In the genomic region with DNA sequence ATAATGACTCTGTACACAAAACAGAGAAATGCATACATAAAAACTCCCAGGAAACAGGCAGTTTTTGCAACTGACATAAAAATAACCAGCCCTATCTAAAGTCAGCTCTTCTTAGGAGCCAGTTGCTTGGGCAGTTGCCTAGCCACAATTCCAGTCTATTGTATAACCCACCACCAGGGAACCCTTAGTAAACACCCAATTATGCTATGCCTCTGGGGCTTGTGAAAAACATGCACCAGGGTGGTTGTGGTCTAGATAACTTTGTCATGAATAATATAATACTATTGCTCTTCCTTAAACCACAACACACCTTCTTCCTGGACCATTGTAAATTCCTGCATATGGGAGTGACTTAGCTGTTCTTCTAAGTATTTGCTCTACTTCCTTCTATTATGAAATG, we compare ENCODE assay signal across 23 mouse cellular contexts. TPM values are rescaled to one million over a fixed set of nuclear protein-coding genes. Genes with fewer than 3 reads are reported as not detected.
DNase-seq lines count a peak whose midpoint lies in the region; ATAC-seq and TF ChIP-seq lines count a peak whose summit lies in the region.
"Had no signal": no experiment of that assay in that cellular context is flagged by ENCODE, and none has a peak within 500 bp of the region (broad histone marks: within the 10 kb centered on the region; RNA-seq: fewer than 3 reads in every experiment).

No protein-coding gene starts in this region.

- H3ac ChIP-seq in C2C12 (ENCODE audit: control insufficient read depth, insufficient read length, low read depth) = no peak overlapping the region

- H3K27me3 ChIP-seq in C2C12 (ENCODE audit: control insufficient read depth, insufficient read depth, insufficient read length) (no peaks in the 10 kb centered on the region), Patski (no peaks in the 10 kb centered on the region)
- H3K27me3 ChIP-seq: embryonic facial prominence, embryonic 13.5 days; embryonic facial prominence, embryonic 15.5 days; forebrain, embryonic 12.5 days had no signal

- no peaks in the 10 kb centered on the region for H3K36me3 ChIP-seq in C2C12 (ENCODE audit: control insufficient read depth, insufficient read depth)
- H3K36me3 ChIP-seq: embryonic facial prominence, embryonic 13.5 days; embryonic facial prominence, embryonic 15.5 days; forebrain, embryonic 10.5 days; forebrain, embryonic 12.5 days had no signal

- TF ChIP-seq CTCF in C2C12 (IDR thresholded peaks at IDR 0.05; ENCODE audit: control insufficient read depth, insufficient read depth, insufficient read length) (no peak), Patski (IDR thresholded peaks at IDR 0.05) (no peak)

- H3K79me2 ChIP-seq in C2C12 (ENCODE audit: control insufficient read depth, insufficient read depth) = no peaks in the 10 kb centered on the region

- CTCF ChIA-PET in Patski (lab: Charles Lee) = no interaction called here

- POLR2A ChIA-PET in Patski (lab: Charles Lee) = no interaction called here

- peak; percentile 76 for ATAC-seq in Patski
- ATAC-seq: forebrain, embryonic 14.5 days; forebrain, postnatal 0 days had no signal

- DNase-seq in 3134 (ENCODE audit: extremely low read depth, insufficient read length, low spot score) (peak; percentile 7), Patski (ENCODE audit: low read depth, low spot score) (peak; percentile 33)
- no peak for DNase-seq in ovary, postnatal 10 days (ENCODE audit: low spot score)
- DNase-seq in right cerebral cortex, postnatal 4 days = no peak
- DNase-seq: adrenal gland, adult 2 months; adrenal gland, postnatal 10 days; adrenal gland, postnatal 25 days; B cell, adult 2 months; cerebellum, adult 11 months; cerebellum, adult 18-20 months; cerebellum, adult 8-10 months; cerebellum, adult 9-11 months; cerebellum, postnatal 14 days; cerebellum, postnatal 36 days; embryo, embryonic 11 days; forebrain, postnatal 0 days had no signal

- H3K79me3 ChIP-seq in C2C12 (ENCODE audit: low read depth) = no peaks in the 10 kb centered on the region

- no peak overlapping the region for H3K4me3 ChIP-seq in C2C12 (ENCODE audit: insufficient read depth, poor library complexity, severe bottlenecking)
- H3K4me3 ChIP-seq: embryonic facial prominence, embryonic 13.5 days; embryonic facial prominence, embryonic 15.5 days; erythroblast, embryonic 14.5 days; forebrain, embryonic 10.5 days; forebrain, embryonic 12.5 days had no signal

- in situ Hi-C loops in Patski (cut with MboI; ENCODE audit: low pct_unique_long_range_greater_than_20kb) = no loop called here

TF ChIP-seq in C2C12, 6 proteins besides CTCF, POLR2A, EP300 and RAD21:
- peak; percentile 4 for TF ChIP-seq CEBPB (IDR thresholded peaks at IDR 0.05; ENCODE audit: low read depth)
- TF ChIP-seq FOSL1 (IDR thresholded peaks at IDR 0.05; ENCODE audit: insufficient read depth, low read length, poor library complexity, severe bottlenecking) = no peak

RNA-seq across cellular contexts. Expression of a gene that starts 14.7 kb away (rescaled TPM):
- not detected for polyA plus RNA-seq in C2C12 (2012; fragmentation: generic; extraction: Trizol)
- polyA plus RNA-seq in Patski (2021) = 0.64 TPM

RNA-seq across cellular contexts. Expression of a gene that starts 14.7 kb away (rescaled TPM):
- polyA plus RNA-seq in C2C12 (2012; fragmentation: generic; extraction: Trizol) (not detected), Patski (2021) (0.49 TPM)
- polyA plus RNA-seq: embryonic facial prominence, embryonic 13.5 days; forebrain, embryonic 10.5 days had no signal

RNA-seq across cellular contexts. Expression of a gene that starts 14.7 kb away (rescaled TPM):
- polyA plus RNA-seq in C2C12 (2012; fragmentation: generic; extraction: Trizol) (not detected), Patski (2021) (2.6 TPM)

Comparison
In these comparisons a context has a peak if more than half of its experiments do, and no peak if none do; other contexts are left out.
1. DNase-seq: peak in 3134 (single experiment) and Patski (single experiment); none in ovary, postnatal 10 days (single experiment) and right cerebral cortex, postnatal 4 days (single experiment).